16 mouse cellular contexts compared by ENCODE assay signal in the genomic region with DNA sequence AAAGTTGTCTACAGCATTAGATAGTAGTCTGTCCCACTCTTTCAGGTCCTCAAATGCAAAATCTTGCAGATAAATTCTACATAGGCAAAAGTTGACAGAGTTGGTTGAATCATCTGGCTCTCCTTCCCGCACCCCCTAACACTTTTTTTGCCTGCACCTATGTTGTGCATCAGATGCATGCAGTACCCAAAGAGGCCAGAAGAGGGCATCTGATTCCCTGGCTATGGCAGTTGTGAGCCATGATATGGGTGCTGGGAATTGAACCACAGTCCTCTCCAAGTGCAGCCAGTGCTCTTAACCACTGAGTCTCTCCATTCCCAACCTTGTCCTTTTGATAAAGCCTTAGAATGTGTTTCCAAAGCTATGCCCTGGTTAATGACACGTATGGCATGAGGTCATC. TPM values are rescaled to one million over a fixed set of nuclear protein-coding genes. Genes with fewer than 3 reads are reported as not detected.
DNase-seq lines count a peak whose midpoint lies in the region; ATAC-seq and TF ChIP-seq lines count a peak whose summit lies in the region.
"Had no signal": no experiment of that assay in that cellular context is flagged by ENCODE, and none has a peak within 500 bp of the region (broad histone marks: within the 10 kb centered on the region; RNA-seq: fewer than 3 reads in every experiment).

No protein-coding gene starts in this region.

- in situ Hi-C loops in CH12.LX (cut with MboI; ENCODE audit: low pct_ligation_motif_present, low pct_unique_long_range_greater_than_20kb, low sequenced_read_pairs): no loop called here

- TF ChIP-seq CTCF in heart, adult 2 months (IDR thresholded peaks at IDR 0.05): peak; percentile 54
- TF ChIP-seq CTCF in liver, postnatal 0 days (IDR thresholded peaks at IDR 0.05; ENCODE audit: low read depth): peak; percentile 54
- peak; percentile 31 to 44 for TF ChIP-seq CTCF in CH12.LX (conservative IDR thresholded peaks at IDR 0.05 in 1 of 2, IDR thresholded peaks at IDR 0.05 in 1 of 2; ENCODE audit: low read depth in 2 of 2, low read length in 2 of 2)
- TF ChIP-seq CTCF in brain, embryonic 14.5 days (IDR thresholded peaks at IDR 0.05; ENCODE audit: borderline replicate concordance, extremely low read depth, insufficient read depth, insufficient read length): peak; percentile 35; the same call in 1 of the 2 replicates

- H3K4me1 ChIP-seq in heart, adult 2 months (ENCODE audit: control insufficient read depth, insufficient read depth, low read length): peaks cover 2% of the 10 kb centered on the region; the same call in 1 of the 2 replicates
- no peaks in the 10 kb centered on the region for H3K4me1 ChIP-seq in heart, embryonic 10.5 days
- H3K4me1 ChIP-seq in liver, postnatal 0 days (ENCODE audit: insufficient read depth): 0 out of 2 replicates have a peak, but pooled peaks cover 2% of the 10 kb centered on the region
- peaks cover 14% of the 10 kb centered on the region for H3K4me1 ChIP-seq in liver, embryonic 12.5 days
- peaks cover 18 to 30% of the 10 kb centered on the region in 2 experiments for H3K4me1 ChIP-seq in CH12.LX (ENCODE audit: control insufficient read depth in 1 of 2, insufficient read depth in 2 of 2)
- H3K4me1 ChIP-seq: forebrain, embryonic 15.5 days; heart, embryonic 13.5 days had no signal

- TF ChIP-seq POLR2A in heart, adult 2 months (IDR thresholded peaks at IDR 0.05; ENCODE audit: insufficient read depth, low read depth, low read length): no peak
- TF ChIP-seq POLR2A in CH12.LX (IDR thresholded peaks at IDR 0.05; ENCODE audit: low read depth, low read length): no peak
- TF ChIP-seq POLR2A in brain, embryonic 14.5 days (IDR thresholded peaks at IDR 0.05; ENCODE audit: borderline replicate concordance, extremely low read depth, insufficient read depth, insufficient read length, poor library complexity, severe bottlenecking): no peak

- H3K27me3 ChIP-seq in heart, adult 2 months (ENCODE audit: control insufficient read depth, insufficient read depth, low read length): no peaks in the 10 kb centered on the region
- no peaks in the 10 kb centered on the region for H3K27me3 ChIP-seq in heart, embryonic 10.5 days (ENCODE audit: insufficient read depth, poor library complexity, severe bottlenecking)
- no peaks in the 10 kb centered on the region for H3K27me3 ChIP-seq in liver, postnatal 0 days (ENCODE audit: insufficient read depth, low read length)
- H3K27me3 ChIP-seq in liver, embryonic 12.5 days (replicated peaks): peaks cover 21% of the 10 kb centered on the region
- H3K27me3 ChIP-seq in CH12.LX (replicated peaks): no peaks in the 10 kb centered on the region
- H3K27me3 ChIP-seq: forebrain, embryonic 15.5 days had no signal

- no peak for DNase-seq in heart, adult 2 months
- DNase-seq in heart, embryonic 10.5 days (ENCODE audit: low spot score): no peak
- DNase-seq in liver, postnatal 0 days: no peak
- DNase-seq in CH12.LX (ENCODE audit: extremely low read depth): no peak
- no peak for DNase-seq in brain, embryonic 14.5 days (ENCODE audit: low read depth)
- no peak for DNase-seq in embryo, embryonic 10.5 days (ENCODE audit: low spot score)
- DNase-seq in cerebellum, adult 9-11 months: no peak
- DNase-seq: B cell, adult 2 months; cerebellum, adult 18-20 months; gastrocnemius, postnatal 14 days; kidney, adult 9 months; liver, embryonic 13.5 days had no signal

- no peak overlapping the region for H3K4me2 ChIP-seq in liver, postnatal 0 days (ENCODE audit: low read depth, low read length)
- no peak overlapping the region for H3K4me2 ChIP-seq in liver, embryonic 12.5 days
- H3K4me2 ChIP-seq in CH12.LX (ENCODE audit: insufficient read depth, low read depth, poor library complexity, severe bottlenecking): no peak overlapping the region
- H3K4me2 ChIP-seq: forebrain, embryonic 15.5 days; heart, embryonic 13.5 days; liver, embryonic 13.5 days had no signal

- H3K79me2 ChIP-seq in heart, adult 2 months (replicated peaks; ENCODE audit: control insufficient read depth, insufficient read depth, low read length): no peaks in the 10 kb centered on the region
- H3K79me2 ChIP-seq in CH12.LX (replicated peaks; ENCODE audit: control insufficient read depth, extremely low read depth, insufficient read depth, poor library complexity, severe bottlenecking): no peaks in the 10 kb centered on the region

- no peak; the same call in 1 of the 2 replicates for TF ChIP-seq RAD21 in CH12.LX (IDR thresholded peaks at IDR 0.05; ENCODE audit: low read depth, low read length)

- no peak overlapping the region for H3K27ac ChIP-seq in heart, adult 2 months
- H3K27ac ChIP-seq in heart, embryonic 10.5 days: no peak overlapping the region
- H3K27ac ChIP-seq in liver, postnatal 0 days (ENCODE audit: low read depth): no peak overlapping the region
- no peak overlapping the region for H3K27ac ChIP-seq in liver, embryonic 12.5 days
- no peak overlapping the region for H3K27ac ChIP-seq in CH12.LX (ENCODE audit: insufficient read depth, low read depth)
- H3K27ac ChIP-seq: forebrain, embryonic 15.5 days; heart, embryonic 13.5 days; liver, embryonic 13.5 days had no signal

- intact Hi-C loops in heart, adult 2 months (cut with DNase I): no loop called here

- WGBS in heart, adult 2 months: 96% methylated on average over 2 of the region's 2 CpGs
- 90% methylated on average over 2 of the region's 2 CpGs for WGBS in heart, embryonic 10.5 days
- WGBS in liver, postnatal 0 days (ENCODE audit: insufficient replicate concordance): 94% methylated on average over 2 of the region's 2 CpGs
- WGBS in liver, embryonic 12.5 days (ENCODE audit: insufficient replicate concordance): 90% methylated on average over 2 of the region's 2 CpGs

- ATAC-seq in liver, postnatal 0 days: no peak
- no peak for ATAC-seq in liver, embryonic 12.5 days
- ATAC-seq: forebrain, embryonic 15.5 days had no signal

- dilution Hi-C loops in CH12.LX (cut with MboI; ENCODE audit: extremely low pct_ligation_motif_present, extremely low pct_unique_long_range_greater_than_20kb, low sequenced_read_pairs): no loop called here

- no peak overlapping the region for H3K4me3 ChIP-seq in heart, adult 2 months
- H3K4me3 ChIP-seq in heart, embryonic 10.5 days: no peak overlapping the region
- no peak overlapping the region for H3K4me3 ChIP-seq in liver, postnatal 0 days (ENCODE audit: low read depth, low read length)
- H3K4me3 ChIP-seq in liver, embryonic 12.5 days: no peak overlapping the region
- H3K4me3 ChIP-seq in CH12.LX (replicated peaks in 1 of 3; ENCODE audit: low read depth in 2 of 3, low read length in 2 of 3, poor library complexity in 1 of 3): no peak overlapping the region
- H3K4me3 ChIP-seq: forebrain, embryonic 15.5 days; heart, embryonic 13.5 days; liver, embryonic 13.5 days had no signal

- H3K9me3 ChIP-seq in heart, embryonic 10.5 days: peaks cover 7% of the 10 kb centered on the region; the same call in 1 of the 2 replicates
- peaks cover 5% of the 10 kb centered on the region for H3K9me3 ChIP-seq in liver, postnatal 0 days (ENCODE audit: low read length)
- H3K9me3 ChIP-seq in liver, embryonic 12.5 days (replicated peaks): peaks cover 16% of the 10 kb centered on the region
- peaks cover 19% of the 10 kb centered on the region for H3K9me3 ChIP-seq in CH12.LX (replicated peaks; ENCODE audit: low read length)
- H3K9me3 ChIP-seq: forebrain, embryonic 15.5 days had no signal

- TF ChIP-seq EP300 in heart, adult 2 months (IDR thresholded peaks at IDR 0.05; ENCODE audit: insufficient read depth, low read depth, low read length): no peak
- TF ChIP-seq EP300 in liver, postnatal 0 days (IDR thresholded peaks at IDR 0.05; ENCODE audit: low read depth): no peak
- no peak for TF ChIP-seq EP300 in CH12.LX (IDR thresholded peaks at IDR 0.05; ENCODE audit: low read length)

- no peaks in the 10 kb centered on the region for H3K36me3 ChIP-seq in heart, adult 2 months (ENCODE audit: control insufficient read depth, insufficient read depth, low read length)
- no peaks in the 10 kb centered on the region for H3K36me3 ChIP-seq in heart, embryonic 10.5 days
- no peaks in the 10 kb centered on the region for H3K36me3 ChIP-seq in liver, postnatal 0 days (replicated peaks; ENCODE audit: insufficient read depth, low read length)
- no peaks in the 10 kb centered on the region for H3K36me3 ChIP-seq in liver, embryonic 12.5 days
- H3K36me3 ChIP-seq in CH12.LX (replicated peaks in 1 of 2; ENCODE audit: control insufficient read depth in 1 of 2, insufficient read depth in 1 of 2, low read length in 1 of 2): peaks cover 0 to 4% of the 10 kb centered on the region in 2 experiments
- H3K36me3 ChIP-seq: forebrain, embryonic 15.5 days; heart, embryonic 13.5 days; liver, embryonic 13.5 days had no signal

- H3K9ac ChIP-seq in heart, adult 2 months (ENCODE audit: low read depth, low read length): no peak overlapping the region
- no peak overlapping the region for H3K9ac ChIP-seq in liver, postnatal 0 days (replicated peaks)
- H3K9ac ChIP-seq in liver, embryonic 12.5 days: no peak overlapping the region
- H3K9ac ChIP-seq in CH12.LX (ENCODE audit: insufficient read depth, low read depth): no peak overlapping the region
- H3K9ac ChIP-seq: forebrain, embryonic 15.5 days; heart, embryonic 13.5 days; liver, embryonic 13.5 days had no signal

RNA-seq across cellular contexts. Expression of a gene that starts 13.8 kb away (rescaled TPM):
- total RNA-seq in heart, adult 2 months (2021): under 1 TPM in 1 of 2 experiments, not detected in 1; 0.20 TPM
- 0.47 and 0.59 TPM in 2 replicates for polyA plus RNA-seq in heart, adult 2 months (2012; rRNA removed)
- polyA plus RNA-seq in heart, embryonic 10.5 days (2016; fragmentation: Nextera tagmentation; extraction: Ambion mirVana): 0.89 and 1.4 TPM in 2 replicates
- 0.53 and 0.60 TPM in 2 replicates for polyA plus RNA-seq in liver, postnatal 0 days (2015; fragmentation: Nextera tagmentation; extraction: Ambion mirVana)
- polyA plus RNA-seq in liver, embryonic 12.5 days (2016; fragmentation: Nextera tagmentation; extraction: Ambion mirVana): 0.89 and 1.3 TPM in 2 replicates
- total RNA-seq in CH12.LX (2012; rRNA removed) (1.0 and 1.1 TPM in 2 replicates), CH12.LX (2014; rRNA removed) (0.19 and 0.28 TPM in 2 replicates)
- polyA plus RNA-seq in CH12.LX (2012; ENCODE audit: insufficient read length, low read depth): 0.40 and 0.63 TPM in 2 replicates
- polyA plus RNA-seq in brain, embryonic 14.5 days (2012; rRNA removed): 1.2 and 1.4 TPM in 2 replicates

RNA-seq across cellular contexts. Expression of a gene that starts 21.7 kb away (rescaled TPM):
- 100 to 1,000 TPM in 1 of 2 experiments, 10 to 100 TPM in 1; 85.1 to 102 TPM for total RNA-seq in heart, adult 2 months (2021)
- 38.8 and 51.5 TPM in 2 replicates for polyA plus RNA-seq in heart, adult 2 months (2012; rRNA removed)
- 93.9 and 118 TPM in 2 replicates for polyA plus RNA-seq in heart, embryonic 10.5 days (2016; fragmentation: Nextera tagmentation; extraction: Ambion mirVana)
- 59.3 and 60.7 TPM in 2 replicates for polyA plus RNA-seq in liver, postnatal 0 days (2015; fragmentation: Nextera tagmentation; extraction: Ambion mirVana)
- 83.0 and 84.9 TPM in 2 replicates for polyA plus RNA-seq in liver, embryonic 12.5 days (2016; fragmentation: Nextera tagmentation; extraction: Ambion mirVana)
- total RNA-seq in CH12.LX (2012; rRNA removed): 139 and 148 TPM in 2 replicates
- total RNA-seq in CH12.LX (2014; rRNA removed): 300 and 309 TPM in 2 replicates
- 212 and 219 TPM in 2 replicates for polyA plus RNA-seq in CH12.LX (2012; ENCODE audit: insufficient read length, low read depth)
- polyA plus RNA-seq in brain, embryonic 14.5 days (2012; rRNA removed): 69.9 and 74.3 TPM in 2 replicates

RNA-seq across cellular contexts. Expression of a gene that starts 22.0 kb away (rescaled TPM):
- total RNA-seq in heart, adult 2 months (2021): 100 to 1,000 TPM; 307 to 341 TPM
- 90.7 and 108 TPM in 2 replicates for polyA plus RNA-seq in heart, adult 2 months (2012; rRNA removed)
- 724 and 889 TPM in 2 replicates for polyA plus RNA-seq in heart, embryonic 10.5 days (2016; fragmentation: Nextera tagmentation; extraction: Ambion mirVana)
- 574 and 582 TPM in 2 replicates for polyA plus RNA-seq in liver, postnatal 0 days (2015; fragmentation: Nextera tagmentation; extraction: Ambion mirVana)
- 995 and 1,050 TPM in 2 replicates for polyA plus RNA-seq in liver, embryonic 12.5 days (2016; fragmentation: Nextera tagmentation; extraction: Ambion mirVana)
- total RNA-seq in CH12.LX (2012; rRNA removed): 2,171 and 2,515 TPM in 2 replicates
- total RNA-seq in CH12.LX (2014; rRNA removed): 976 and 984 TPM in 2 replicates
- polyA plus RNA-seq in CH12.LX (2012; ENCODE audit: insufficient read length, low read depth): 649 and 718 TPM in 2 replicates
- 432 and 443 TPM in 2 replicates for polyA plus RNA-seq in brain, embryonic 14.5 days (2012; rRNA removed)

RNA-seq across cellular contexts. Expression of a gene that starts 51.7 kb away (rescaled TPM):
- total RNA-seq in heart, adult 2 months (2021): 1 to 10 TPM; 3.0 to 3.8 TPM
- polyA plus RNA-seq in heart, adult 2 months (2012; rRNA removed): 2.9 and 6.6 TPM in 2 replicates
- polyA plus RNA-seq in heart, embryonic 10.5 days (2016; fragmentation: Nextera tagmentation; extraction: Ambion mirVana): 2.1 and 3.0 TPM in 2 replicates
- 0.06 and 0.12 TPM in 2 replicates for polyA plus RNA-seq in liver, postnatal 0 days (2015; fragmentation: Nextera tagmentation; extraction: Ambion mirVana)
- 0.12 and 0.13 TPM in 2 replicates for polyA plus RNA-seq in liver, embryonic 12.5 days (2016; fragmentation: Nextera tagmentation; extraction: Ambion mirVana)
- total RNA-seq in CH12.LX (2012; rRNA removed) (3.9 and 4.3 TPM in 2 replicates), CH12.LX (2014; rRNA removed) (4.7 and 5.5 TPM in 2 replicates)
- polyA plus RNA-seq in CH12.LX (2012; ENCODE audit: insufficient read length, low read depth): 8.4 and 8.5 TPM in 2 replicates
- 2.0 and 5.6 TPM in 2 replicates for polyA plus RNA-seq in brain, embryonic 14.5 days (2012; rRNA removed)
- total RNA-seq: megakaryocyte-erythroid progenitor cell, adult 5-6 weeks had no signal

RNA-seq across cellular contexts. Expression of a gene that starts 56.0 kb away (rescaled TPM):
- 1 to 10 TPM; 1.2 to 1.4 TPM for total RNA-seq in heart, adult 2 months (2021)
- polyA plus RNA-seq in heart, adult 2 months (2012; rRNA removed): 1.3 and 2.0 TPM in 2 replicates
- polyA plus RNA-seq in heart, embryonic 10.5 days (2016; fragmentation: Nextera tagmentation; extraction: Ambion mirVana): 2.1 and 4.5 TPM in 2 replicates
- polyA plus RNA-seq in liver, postnatal 0 days (2015; fragmentation: Nextera tagmentation; extraction: Ambion mirVana): 0.83 and 1.1 TPM in 2 replicates
- polyA plus RNA-seq in liver, embryonic 12.5 days (2016; fragmentation: Nextera tagmentation; extraction: Ambion mirVana): 2.1 and 2.4 TPM in 2 replicates
- total RNA-seq in CH12.LX (2012; rRNA removed) (5.8 and 6.1 TPM in 2 replicates), CH12.LX (2014; rRNA removed) (5.0 and 5.6 TPM in 2 replicates)
- 6.1 and 6.2 TPM in 2 replicates for polyA plus RNA-seq in CH12.LX (2012; ENCODE audit: insufficient read length, low read depth)
- 4.1 and 5.6 TPM in 2 replicates for polyA plus RNA-seq in brain, embryonic 14.5 days (2012; rRNA removed)
